Mouse (Mus musculus) heart, adult 2 months (tissue): Measurements from ENCODE around the gene Nelfcd.

ENCODE experiments used
- CTCF ChIP-seq: fragments of 200-600 bp; IDR thresholded peaks from 2 replicates; pipeline ENCODE4 v1.8.1; 2022; ENCODE audit warnings: antibody characterized with exemption, mild to moderate bottlenecking, moderate library complexity
- EP300 ChIP-seq: fragments of 200-500 bp; IDR thresholded peaks from 2 replicates; pipeline ENCODE4 v1.6.1; 2011; ENCODE audit warnings: low read depth, low read length, control low read depth; ENCODE audit not compliant: insufficient read depth
- POLR2A ChIP-seq: fragments of 200-500 bp; IDR thresholded peaks from 2 replicates; pipeline ENCODE4 v1.6.1; 2011; ENCODE audit warnings: mild to moderate bottlenecking, low read depth, low read length, control low read depth; ENCODE audit not compliant: insufficient read depth

GRCm38 (mm10) chr2:174443046-174443445 lies 27.4 kb downstream of the Nelfcd start:
- TF ChIP-seq POLR2A (no peak), EP300 (no peak), CTCF (no peak)
